Mouse (Mus musculus): ENCODE results near the gene Mylpf. TPM values are rescaled to one million over a fixed set of nuclear protein-coding genes. Genes with fewer than 3 reads are reported as not detected.

The Mylpf gene
- polyA plus RNA-seq, 1 experiment from 2014 or later = 3.5 TPM

GRCm38 (mm10) chr7:127260309-127261111, 51.8 kb downstream of the Mylpf start, which contains the start of gene Dctpp1:
Gene Dctpp1 (minus strand): TSS chr7:127260709.
- H3K27ac ChIP-seq (ENCODE audit: low read depth, low read length) = peak within 1 kb of the TSS; percentile 44; the same call in 1 of the 2 replicates
- under 1% methylated on average over 50 of the region's 50 CpGs for WGBS
- ATAC-seq = peak; percentile 99

DNA sequence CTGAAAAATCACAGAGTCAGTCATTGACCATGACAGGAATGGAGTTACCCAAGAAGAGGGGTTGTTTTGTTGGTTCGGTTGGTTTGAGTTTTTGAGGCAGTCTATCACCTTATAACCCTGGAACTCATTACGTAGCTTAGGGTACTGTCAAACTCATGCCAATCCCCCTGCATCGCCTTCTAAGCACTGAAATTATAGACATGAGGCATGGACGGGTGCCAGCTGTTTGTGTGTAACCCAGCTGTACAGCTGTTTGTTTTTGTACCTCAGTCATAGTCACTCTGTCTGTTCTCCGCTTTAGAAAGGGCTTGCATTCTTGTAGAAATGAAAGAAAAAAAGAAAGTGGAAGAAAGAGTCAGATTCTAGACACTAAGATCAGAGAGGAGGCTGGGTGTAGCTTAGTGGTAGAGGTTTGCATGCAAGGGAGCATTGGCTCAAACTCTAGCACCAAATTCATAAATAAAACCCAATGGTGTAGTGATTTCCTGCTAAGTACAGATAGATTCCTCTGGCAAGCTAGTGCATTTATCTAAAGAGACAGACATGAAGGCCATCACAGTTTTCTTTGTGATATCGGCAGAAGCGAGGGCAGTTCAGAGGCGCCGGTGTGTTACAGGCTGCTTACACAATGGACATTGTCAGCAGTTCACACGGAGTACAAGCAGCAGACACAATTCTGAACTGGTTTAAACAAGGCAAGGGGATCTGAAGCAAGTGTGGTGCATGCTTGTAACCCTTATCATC, 53.7 kb downstream of the Mylpf start:
- ATAC-seq = no peak
- H3K4me3 ChIP-seq (ENCODE audit: low read length) = no peak overlapping the region
- no peak overlapping the region for H3K4me2 ChIP-seq (ENCODE audit: low read length)
- H3K9ac ChIP-seq (ENCODE audit: low read depth, low read length) = no peak overlapping the region
- WGBS = 84% methylated on average over 10 of the region's 10 CpGs
- H3K27me3 ChIP-seq (replicated peaks; ENCODE audit: control insufficient read depth, insufficient read depth, low read length) = no peaks in the 10 kb centered on the region
- no peak overlapping the region for H3K27ac ChIP-seq (ENCODE audit: low read depth, low read length)
- H3K9me3 ChIP-seq (ENCODE audit: control insufficient read depth, low read length) = no peaks in the 10 kb centered on the region
- peaks cover 10% of the 10 kb centered on the region for H3K4me1 ChIP-seq (ENCODE audit: control insufficient read depth, insufficient read depth, low read depth, low read length)
- H3K36me3 ChIP-seq (ENCODE audit: control insufficient read depth, insufficient read depth, low read length) = no peaks in the 10 kb centered on the region

More at GRCm38 (mm10) chr7:127260309-127261111, 51.8 kb downstream of the Mylpf start, which contains the start of gene Dctpp1:
- Histone ChIP-seq H3K4me3 (ENCODE audit: low read length) (peak within 1 kb of the TSS; percentile 80), H3K4me2 (ENCODE audit: low read length) (peak within 1 kb of the TSS; percentile 91), H3K9me3 (ENCODE audit: control insufficient read depth, low read length) (no peaks in the 10 kb centered on the region), H3K36me3 (ENCODE audit: control insufficient read depth, insufficient read depth, low read length) (no peaks in the 10 kb centered on the region), H3K9ac (ENCODE audit: low read depth, low read length) (peak within 1 kb of the TSS; percentile 77), H3K4me1 (ENCODE audit: control insufficient read depth, insufficient read depth, low read depth, low read length) (peaks cover 10% of the 10 kb centered on the region), H3K27me3 (replicated peaks; ENCODE audit: control insufficient read depth, insufficient read depth, low read length) (no peaks in the 10 kb centered on the region)

- 94% methylated on average over 3 of the region's 3 CpGs for WGBS
- no peak overlapping the region for H3K4me2 ChIP-seq (ENCODE audit: low read length)
- no peak overlapping the region for H3K9ac ChIP-seq (ENCODE audit: low read depth, low read length)
- H3K36me3 ChIP-seq (ENCODE audit: control insufficient read depth, insufficient read depth, low read length) = no peaks in the 10 kb centered on the region; the same call in 1 of the 2 replicates
- no peak for ATAC-seq
- no peaks in the 10 kb centered on the region for H3K27me3 ChIP-seq (replicated peaks; ENCODE audit: control insufficient read depth, insufficient read depth, low read length)
- H3K9me3 ChIP-seq (ENCODE audit: control insufficient read depth, low read length) = peaks cover 4% of the 10 kb centered on the region
- peaks cover 10% of the 10 kb centered on the region for H3K4me1 ChIP-seq (ENCODE audit: control insufficient read depth, insufficient read depth, low read depth, low read length)
- H3K27ac ChIP-seq (ENCODE audit: low read depth, low read length) = no peak overlapping the region
- no peak overlapping the region for H3K4me3 ChIP-seq (ENCODE audit: low read length)
Observed at GRCm38 (mm10) chr7:127263526-127263925, 54.8 kb downstream of the Mylpf start.

Other genes starting within 250 kb of the Mylpf start
- gene Cdipt, start 233.0 kb upstream of the Mylpf start, polyA plus RNA-seq (2015; fragmentation: Nextera tagmentation; extraction: Ambion mirVana) = 160 and 162 TPM in 2 replicates
- 1.2 and 1.6 TPM in 2 replicates for gene Cdiptos, start 232.8 kb upstream of the Mylpf start, polyA plus RNA-seq (2015; fragmentation: Nextera tagmentation; extraction: Ambion mirVana)
- gene Mvp, start 194.3 kb upstream of the Mylpf start, polyA plus RNA-seq (2015; fragmentation: Nextera tagmentation; extraction: Ambion mirVana) = 3.9 and 4.8 TPM in 2 replicates
- gene Pagr1b, start 192.4 kb upstream of the Mylpf start, polyA plus RNA-seq (2015; fragmentation: Nextera tagmentation; extraction: Ambion mirVana) = 0.31 TPM in 1 of 2 replicates, not detected in the other
- 26.9 and 55.8 TPM in 2 replicates for gene Pagr1a, start 191.5 kb upstream of the Mylpf start, polyA plus RNA-seq (2015; fragmentation: Nextera tagmentation; extraction: Ambion mirVana)
- 47.5 and 81.5 TPM in 2 replicates for gene Gm42742, start 187.8 kb upstream of the Mylpf start, polyA plus RNA-seq (2015; fragmentation: Nextera tagmentation; extraction: Ambion mirVana)
- gene Prrt2, start 187.7 kb upstream of the Mylpf start, polyA plus RNA-seq (2015; fragmentation: Nextera tagmentation; extraction: Ambion mirVana) = 71.4 and 84.6 TPM in 2 replicates
- gene Maz, start 181.9 kb upstream of the Mylpf start, polyA plus RNA-seq (2015; fragmentation: Nextera tagmentation; extraction: Ambion mirVana) = 53.9 and 55.0 TPM in 2 replicates
- 22.2 and 29.8 TPM in 2 replicates for gene Kif22, start 166.4 kb upstream of the Mylpf start, polyA plus RNA-seq (2015; fragmentation: Nextera tagmentation; extraction: Ambion mirVana)
- gene Zg16, start 121.6 kb upstream of the Mylpf start, polyA plus RNA-seq (2015; fragmentation: Nextera tagmentation; extraction: Ambion mirVana) = not detected in 2 replicates
- gene AI467606, start 117.5 kb upstream of the Mylpf start, polyA plus RNA-seq (2015; fragmentation: Nextera tagmentation; extraction: Ambion mirVana) = 2.2 and 2.4 TPM in 2 replicates
- gene Qprt, start 86.7 kb upstream of the Mylpf start, polyA plus RNA-seq (2015; fragmentation: Nextera tagmentation; extraction: Ambion mirVana) = 1.1 TPM in 2 replicates
- gene Spn, start 71.1 kb upstream of the Mylpf start, polyA plus RNA-seq (2015; fragmentation: Nextera tagmentation; extraction: Ambion mirVana) = 0.07 TPM in 1 of 2 replicates, not detected in the other
- gene Cd2bp2, start 12.8 kb upstream of the Mylpf start, polyA plus RNA-seq (2015; fragmentation: Nextera tagmentation; extraction: Ambion mirVana) = 70.4 and 72.7 TPM in 2 replicates
- gene Tbc1d10b, start 422 bp upstream of the Mylpf start, polyA plus RNA-seq (2015; fragmentation: Nextera tagmentation; extraction: Ambion mirVana) = 27.0 and 29.1 TPM in 2 replicates
- gene Zfp553, start 24.2 kb downstream of the Mylpf start, polyA plus RNA-seq (2015; fragmentation: Nextera tagmentation; extraction: Ambion mirVana) = 42.7 and 49.1 TPM in 2 replicates
- 12.1 and 12.3 TPM in 2 replicates for gene Sept1, start 24.2 kb downstream of the Mylpf start, polyA plus RNA-seq (2015; fragmentation: Nextera tagmentation; extraction: Ambion mirVana)
- 76.8 and 82.6 TPM in 2 replicates for gene Zfp771, start 35.4 kb downstream of the Mylpf start, polyA plus RNA-seq (2015; fragmentation: Nextera tagmentation; extraction: Ambion mirVana)
- 118 and 122 TPM in 2 replicates for gene Dctpp1, start 51.8 kb downstream of the Mylpf start, polyA plus RNA-seq (2015; fragmentation: Nextera tagmentation; extraction: Ambion mirVana)
- 54.2 and 58.9 TPM in 2 replicates for gene Sephs2, start 65.2 kb downstream of the Mylpf start, polyA plus RNA-seq (2015; fragmentation: Nextera tagmentation; extraction: Ambion mirVana)
- gene Itgal, start 87.4 kb downstream of the Mylpf start, polyA plus RNA-seq (2015; fragmentation: Nextera tagmentation; extraction: Ambion mirVana) = 0.26 and 0.44 TPM in 2 replicates
- 16.3 and 17.4 TPM in 2 replicates for gene Zfp768, start 136.7 kb downstream of the Mylpf start, polyA plus RNA-seq (2015; fragmentation: Nextera tagmentation; extraction: Ambion mirVana)
- gene Zfp747, start 167.2 kb downstream of the Mylpf start, polyA plus RNA-seq (2015; fragmentation: Nextera tagmentation; extraction: Ambion mirVana) = 8.7 and 9.3 TPM in 2 replicates
- 3.9 and 4.5 TPM in 2 replicates for gene 9130019O22Rik, start 178.3 kb downstream of the Mylpf start, polyA plus RNA-seq (2015; fragmentation: Nextera tagmentation; extraction: Ambion mirVana)
- 4.6 and 5.4 TPM in 2 replicates for gene E430018J23Rik, start 184.7 kb downstream of the Mylpf start, polyA plus RNA-seq (2015; fragmentation: Nextera tagmentation; extraction: Ambion mirVana)
- 4.0 and 4.1 TPM in 2 replicates for gene Zfp764, start 197.9 kb downstream of the Mylpf start, polyA plus RNA-seq (2015; fragmentation: Nextera tagmentation; extraction: Ambion mirVana)
- 27.4 and 29.1 TPM in 2 replicates for gene Zfp688, start 213.2 kb downstream of the Mylpf start, polyA plus RNA-seq (2015; fragmentation: Nextera tagmentation; extraction: Ambion mirVana)
- gene Zfp689, start 240.3 kb downstream of the Mylpf start, polyA plus RNA-seq (2015; fragmentation: Nextera tagmentation; extraction: Ambion mirVana) = 13.2 and 15.9 TPM in 2 replicates